Mouse (Mus musculus) naive thymus-derived CD4-positive, alpha-beta T cell, adult 5 months (primary cell): ENCODE data around the gene Fbxw26. TPM values are rescaled to one million over a fixed set of nuclear protein-coding genes. Genes with fewer than 3 reads are reported as not detected.

Source experiments
- polyA plus RNA-seq: library from polyadenylated mRNA; unstranded; fragments of 100-300 nt; shearing (Covaris generic); gene quantifications from one replicate; pipeline ENCODE4 v1.2.1, GENCODE M21; 2017

Fbxw26 gene
- polyA plus RNA-seq = not detected

GRCm38 (mm10) chr9:109745989-109746388, at the start of gene Fbxw26:
Fbxw26 (minus strand) TSS chr9:109746089.

GRCm38 (mm10) chr9:109790570-109790969, 44.7 kb upstream of the Fbxw26 start, which contains the start of gene Fbxw27:
Fbxw27 (minus strand) TSS chr9:109790670.

GRCm38 (mm10) chr9:109702600-109702999, 43.3 kb downstream of the Fbxw26 start, which contains the start of gene Fbxw18:
Fbxw18 (minus strand) TSS chr9:109702700.

Other genes starting within 250 kb of the Fbxw26 start
- not detected for gene Fbxw15, start 177.8 kb downstream of the Fbxw26 start, polyA plus RNA-seq
- not detected for gene Fbxw24, start 120.0 kb downstream of the Fbxw26 start, polyA plus RNA-seq
- not detected for gene Fbxw25, start 81.4 kb downstream of the Fbxw26 start, polyA plus RNA-seq
- not detected for gene Fbxw18, start 43.4 kb downstream of the Fbxw26 start, polyA plus RNA-seq
- gene Fbxw27, start 44.6 kb upstream of the Fbxw26 start, polyA plus RNA-seq = not detected
- not detected for gene Spink8, start 66.2 kb upstream of the Fbxw26 start, polyA plus RNA-seq
- gene Nme6, start 86.7 kb upstream of the Fbxw26 start, polyA plus RNA-seq = 4.8 TPM
- not detected for gene Camp, start 103.5 kb upstream of the Fbxw26 start, polyA plus RNA-seq
- 14.2 TPM for gene Cdc25a, start 129.5 kb upstream of the Fbxw26 start, polyA plus RNA-seq
- gene Map4, start 185.4 kb upstream of the Fbxw26 start, polyA plus RNA-seq = 70.5 TPM